In the genomic region with DNA sequence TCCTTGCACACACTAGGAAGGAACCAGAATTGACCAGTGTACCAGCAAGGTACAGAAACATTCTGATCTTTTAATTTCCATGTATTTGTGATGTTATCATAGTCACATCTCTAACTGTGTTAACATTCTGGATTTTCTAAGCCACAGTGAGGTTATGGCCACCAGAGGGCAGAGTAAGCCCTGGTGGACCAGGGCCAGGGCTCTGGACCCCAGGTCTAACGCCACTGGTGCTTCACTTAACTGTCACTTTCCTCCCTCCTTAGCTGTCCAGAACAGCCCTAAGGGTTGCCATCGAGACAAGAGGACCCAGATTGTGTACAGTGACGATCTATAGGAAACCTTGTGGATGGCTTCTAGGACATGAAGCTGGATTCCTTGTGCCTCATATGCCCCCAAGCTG, we compare ENCODE assay signal across 1 mouse cellular context.
TF ChIP-seq lines count a peak whose summit lies in the region.

No protein-coding gene starts in this region.

TF ChIP-seq in CH12.LX, 34 proteins besides CTCF, POLR2A, EP300 and RAD21:
- TF ChIP-seq MEF2A (IDR thresholded peaks at IDR 0.05; ENCODE audit: borderline replicate concordance, low read depth, low read length): no peak
- TF ChIP-seq NRF1 (IDR thresholded peaks at IDR 0.05; ENCODE audit: low read depth, low read length): no peak
- no peak for TF ChIP-seq USF2 (conservative IDR thresholded peaks at IDR 0.05; ENCODE audit: low read depth, low read length)
- no peak for TF ChIP-seq KAT2A (IDR thresholded peaks at IDR 0.05; ENCODE audit: insufficient replicate concordance, low read length)
- TF ChIP-seq E2F4 (IDR thresholded peaks at IDR 0.05; ENCODE audit: insufficient replicate concordance, low read depth, low read length): no peak
- no peak for TF ChIP-seq MAFK (IDR thresholded peaks at IDR 0.05; ENCODE audit: insufficient replicate concordance, low read length)
- no peak for TF ChIP-seq CHD1 (IDR thresholded peaks at IDR 0.05; ENCODE audit: low read depth, low read length)
- TF ChIP-seq USF1 (IDR thresholded peaks at IDR 0.05; ENCODE audit: low read depth, low read length): no peak
- TF ChIP-seq ZMIZ1 (IDR thresholded peaks at IDR 0.05; ENCODE audit: low read depth, low read length): no peak
- no peak for TF ChIP-seq JUND (conservative IDR thresholded peaks at IDR 0.05; ENCODE audit: low read depth, low read length)
- TF ChIP-seq ZC3H11A (IDR thresholded peaks at IDR 0.05; ENCODE audit: low read depth, low read length): peak; percentile 67
- peak; percentile 93 for TF ChIP-seq SMC3 (IDR thresholded peaks at IDR 0.05; ENCODE audit: low read depth, low read length)
- TF ChIP-seq RCOR1 (conservative IDR thresholded peaks at IDR 0.05; ENCODE audit: low read depth, low read length): no peak
- no peak for TF ChIP-seq ETS1 (conservative IDR thresholded peaks at IDR 0.05; ENCODE audit: low read depth, low read length)
TF ChIP-seq in CH12.LX: peak in this region for 2.
